Mouse (Mus musculus) left cerebral cortex, adult 9 months (tissue): ENCODE results near the gene Fmc1.
A peak's percentile ranks its signal among the peaks of the same experiment; 100 is the strongest.
"Not testable (repeated sequence)": the region's sequence is repeated elsewhere in the genome, so short reads cannot be mapped to it uniquely, and the experiment has no call there.

ENCODE experiments used
- DNase-seq, 2 experiments: peaks; one replicate each; pipeline ENCODE4 v3.0.0; 2022; ENCODE audit warnings: low spot score in 2 of 2

The Fmc1 gene

DNA sequence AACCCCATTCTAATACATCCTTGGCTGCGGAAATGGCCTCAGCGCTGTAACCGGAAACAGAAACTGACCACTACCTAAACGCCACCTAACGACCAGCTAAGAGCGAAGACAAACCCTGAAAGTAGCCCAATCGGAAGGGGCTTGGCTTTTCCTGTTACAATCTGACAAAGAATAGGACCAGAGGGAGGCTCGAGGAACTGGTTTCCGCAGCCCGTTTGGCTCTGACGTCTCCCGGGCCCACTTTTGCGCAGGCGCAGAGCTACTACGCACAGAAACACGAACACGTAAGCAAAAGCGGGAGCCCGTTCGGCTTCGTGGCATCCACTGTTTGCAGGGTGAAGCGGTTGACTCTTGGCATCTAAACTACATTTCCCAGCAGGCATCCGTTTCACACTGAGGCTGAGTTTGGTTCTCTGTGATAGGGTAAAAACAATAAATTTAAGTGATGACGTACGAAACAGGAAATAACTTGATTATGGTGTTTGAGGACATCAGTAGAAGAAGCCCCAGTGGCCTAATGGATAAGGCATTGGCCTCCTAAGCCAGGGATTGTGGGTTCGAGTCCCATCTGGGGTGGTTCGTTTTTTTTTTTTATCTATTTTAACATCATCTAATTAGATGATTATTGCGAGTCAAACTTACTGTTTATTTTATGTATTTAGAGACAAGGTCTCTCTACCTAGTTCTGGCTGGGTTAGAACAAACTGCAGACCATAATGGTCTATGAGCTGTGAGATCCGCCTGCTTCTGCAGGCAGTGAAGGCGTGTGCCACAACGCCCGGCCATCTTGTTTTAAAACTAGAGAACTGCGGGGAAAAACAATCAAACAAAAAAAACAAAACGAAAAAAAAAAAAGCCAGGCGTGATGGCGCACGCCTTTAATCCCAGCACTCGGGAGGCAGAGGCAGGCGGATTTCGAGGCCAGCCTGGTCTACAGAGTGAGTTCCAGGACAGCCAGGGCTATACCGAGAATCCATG is at the start of gene Fmc1:
Gene Fmc1 (plus strand): TSS at position 75 of the 978 bp plus-strand sequence.
- DNase-seq = peak; percentile 99

- DNase-seq = peak in 1 of 2 experiments; percentile 19
These were observed 40.8 kb upstream of the Fmc1 start for GRCm38 (mm10) chr6:38492550-38492949.

- no peak for DNase-seq
These were observed 37.7 kb upstream of the Fmc1 start for GRCm38 (mm10) chr6:38495641-38496040.

- DNase-seq = no peak
These were observed 21.2 kb upstream of the Fmc1 start for GRCm38 (mm10) chr6:38512096-38512495.

DNA sequence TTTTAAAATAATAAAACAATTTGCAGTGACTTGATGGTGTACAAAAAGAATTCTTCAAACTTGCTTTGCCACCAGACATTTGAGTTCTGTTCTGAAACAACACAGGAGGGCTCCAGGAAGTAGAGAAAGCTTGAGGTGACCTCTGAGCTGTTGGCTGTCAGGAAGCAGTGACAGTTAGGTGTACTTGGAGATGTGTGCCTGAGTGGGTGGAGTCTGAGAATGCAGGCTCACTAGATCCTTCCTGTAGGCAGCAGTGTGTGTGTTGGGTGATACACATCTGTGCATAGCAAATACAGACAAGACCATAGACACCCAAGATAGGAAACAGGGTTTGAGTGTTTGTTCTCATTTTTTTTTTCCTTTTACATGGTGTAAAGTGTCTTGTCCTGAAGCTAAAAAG is 20.5 kb upstream of the Fmc1 start:
- no peak for DNase-seq

DNA sequence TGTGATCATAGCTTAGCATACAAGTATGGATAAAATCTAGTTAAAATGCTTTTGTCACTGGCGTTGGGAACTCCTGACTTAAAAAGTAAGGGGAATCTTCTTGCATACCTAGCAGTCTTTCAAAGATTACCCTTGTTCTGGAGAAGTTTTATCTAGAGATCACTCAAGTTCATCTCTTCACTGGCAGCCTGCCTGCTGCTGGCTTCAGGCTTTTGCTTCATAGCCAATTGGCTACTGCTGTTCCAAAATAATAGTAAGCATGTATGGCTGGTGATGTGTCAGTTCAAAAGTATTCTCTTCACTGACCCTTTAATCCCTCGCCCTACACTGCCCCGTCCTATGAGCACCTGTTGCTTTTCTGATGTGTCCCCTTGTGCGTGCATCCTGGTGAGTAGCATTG is 18.1 kb upstream of the Fmc1 start:
- DNase-seq = no peak

DNA sequence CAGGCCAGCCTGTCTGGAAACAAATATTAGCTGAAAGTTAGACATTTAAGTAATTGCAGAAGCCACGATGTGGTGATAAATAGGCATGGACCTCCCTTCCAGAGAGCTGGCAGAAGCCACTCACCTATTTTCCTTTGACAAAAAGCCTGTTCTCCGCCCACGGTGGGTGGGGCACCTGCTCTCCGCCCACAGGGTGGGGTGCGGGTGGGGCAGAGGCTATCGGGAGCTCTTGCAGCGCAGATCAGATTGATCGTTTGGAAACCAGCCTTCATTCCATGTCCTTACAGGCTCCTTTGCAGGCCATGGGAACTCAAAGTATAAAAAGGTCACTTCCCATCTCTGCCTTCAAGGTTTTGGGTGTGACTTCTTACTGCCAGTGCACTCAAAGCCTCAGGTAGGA is 9.5 kb upstream of the Fmc1 start:
- no peak for DNase-seq

DNA sequence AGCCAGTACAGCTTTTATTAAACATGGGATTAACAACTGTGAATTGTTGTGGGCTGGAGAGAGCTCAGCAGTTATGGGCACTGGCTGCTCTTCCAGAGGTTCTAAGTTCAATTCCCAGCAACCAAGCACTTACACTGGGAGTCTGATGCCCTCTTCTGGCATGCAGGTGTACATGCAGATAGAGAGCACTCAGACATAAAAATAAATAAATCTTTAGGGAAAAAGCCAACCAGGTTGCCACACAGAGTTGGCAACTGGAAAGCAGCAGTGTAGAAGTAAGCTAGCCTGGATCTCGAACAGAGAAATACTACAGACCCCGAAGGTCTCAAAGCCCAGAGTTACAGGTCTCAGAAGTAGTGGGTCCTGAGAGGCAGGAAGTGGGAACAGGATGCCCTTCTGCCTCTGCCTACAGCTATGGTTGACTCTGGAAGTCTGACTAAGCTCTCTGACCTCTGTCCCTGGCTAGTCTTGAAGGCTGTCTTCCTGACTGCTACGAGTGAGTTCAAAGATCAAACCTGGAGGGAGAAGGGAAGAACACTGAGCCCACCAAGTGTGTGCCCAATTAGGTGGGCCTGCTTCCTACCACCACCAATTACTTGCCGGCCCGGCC is 2.0 kb upstream of the Fmc1 start:
- DNase-seq = no peak

- DNase-seq = no peak
These were observed 542 bp upstream of the Fmc1 start for GRCm38 (mm10) chr6:38532500-38533420.

DNA sequence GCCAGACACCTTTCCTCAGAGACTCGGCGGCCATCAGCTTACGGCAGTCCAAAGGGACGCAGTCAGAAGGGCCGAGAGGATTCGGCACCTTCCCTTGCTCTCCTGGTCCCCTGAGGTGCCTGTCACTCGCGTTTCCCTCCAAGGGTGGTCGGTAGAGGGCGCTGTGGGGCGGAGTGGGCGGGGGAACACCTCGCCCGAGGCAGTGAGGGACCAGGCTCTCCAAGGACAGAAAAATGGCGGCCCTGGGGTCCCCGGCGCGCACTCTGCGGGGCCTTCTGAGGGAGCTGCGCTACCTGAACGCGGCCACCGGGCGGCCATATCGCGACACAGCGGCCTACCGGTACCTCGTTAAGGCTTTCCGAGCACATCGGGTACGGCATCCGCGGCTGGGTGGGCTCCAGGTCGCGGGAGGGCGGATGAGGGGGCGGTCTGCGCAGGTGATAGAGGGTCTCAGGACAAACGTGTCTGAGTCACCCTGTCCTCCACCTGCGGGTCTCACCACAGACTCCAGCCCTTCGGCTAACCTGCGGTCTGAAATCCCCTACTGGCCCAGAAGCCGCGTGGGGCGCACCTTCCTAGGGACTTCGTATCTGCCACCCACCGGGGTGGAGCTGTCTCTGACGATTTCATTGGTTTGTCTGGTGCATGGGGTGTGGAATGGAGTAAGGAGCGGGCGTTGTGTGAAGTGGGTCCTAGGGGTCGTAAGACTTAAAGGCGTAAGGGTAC is 1.5 kb downstream of the Fmc1 start:
- peak; percentile 77 to 96 for DNase-seq

DNA sequence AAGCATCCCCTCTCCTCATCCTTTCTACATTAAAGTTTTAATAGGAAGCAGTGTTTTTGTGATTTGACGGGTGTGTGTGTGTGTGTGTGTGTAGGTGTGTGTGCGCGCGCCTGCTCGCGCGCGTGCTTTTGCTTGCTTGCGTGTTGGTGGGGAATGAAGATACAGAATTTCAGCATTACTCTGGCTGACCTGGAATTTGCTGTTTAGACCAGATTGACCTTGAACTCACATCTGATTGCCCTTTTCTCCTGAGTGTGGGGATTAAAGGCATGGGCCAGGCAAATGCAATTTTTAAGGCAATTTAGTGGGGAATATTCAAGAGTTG is 2.0 kb downstream of the Fmc1 start:
- no peak for DNase-seq

GRCm38 (mm10) chr6:38535788-38536187 is 2.5 kb downstream of the Fmc1 start:
- no peak for DNase-seq

- DNase-seq = not testable (repeated sequence)
These were observed 10.8 kb downstream of the Fmc1 start for GRCm38 (mm10) chr6:38544141-38544540.

- not testable (repeated sequence) for DNase-seq
These were observed 13.7 kb downstream of the Fmc1 start for GRCm38 (mm10) chr6:38547005-38547404.

DNA sequence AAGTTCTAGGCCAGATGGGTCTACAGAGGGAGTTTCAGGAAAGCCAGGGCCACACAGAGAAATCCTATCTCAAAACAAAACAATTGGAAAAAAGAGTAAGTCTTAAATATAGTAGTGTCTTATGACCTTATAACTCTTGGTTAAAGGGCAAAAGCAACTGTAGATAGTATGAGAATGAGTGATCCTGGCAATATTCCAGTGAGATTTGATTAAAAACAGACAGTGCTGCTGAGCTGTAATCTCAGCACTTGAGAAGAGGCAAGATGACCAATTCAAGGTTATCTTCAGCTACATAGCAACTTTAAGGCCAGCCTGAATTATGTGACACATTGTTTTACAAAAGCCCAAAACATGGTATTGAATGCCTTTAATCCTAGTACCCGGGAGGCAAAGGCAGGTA is 14.4 kb downstream of the Fmc1 start:
- no peak for DNase-seq

- DNase-seq = not testable (repeated sequence)
These were observed 15.3 kb downstream of the Fmc1 start for GRCm38 (mm10) chr6:38548595-38548994.

DNA sequence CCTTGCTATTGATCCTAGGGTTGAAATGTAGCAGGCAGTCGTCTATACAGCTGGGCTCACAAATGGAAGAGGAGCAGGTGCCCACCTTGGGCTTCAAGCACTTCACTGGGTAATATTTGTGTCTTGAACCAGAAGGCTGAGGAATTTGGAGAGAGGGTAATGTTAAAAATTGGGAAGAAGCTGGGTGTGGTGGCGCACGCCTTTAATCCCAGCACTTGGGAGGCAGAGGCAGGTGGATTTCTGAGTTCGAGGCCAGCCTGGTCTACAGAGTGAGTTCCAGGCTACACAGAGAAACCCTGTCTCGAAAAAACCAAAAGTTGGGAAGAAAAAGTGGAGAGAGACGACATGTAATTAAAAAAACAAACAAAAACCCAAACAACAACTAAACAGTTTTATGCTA is 16.5 kb downstream of the Fmc1 start:
- DNase-seq = not testable (repeated sequence)

DNA sequence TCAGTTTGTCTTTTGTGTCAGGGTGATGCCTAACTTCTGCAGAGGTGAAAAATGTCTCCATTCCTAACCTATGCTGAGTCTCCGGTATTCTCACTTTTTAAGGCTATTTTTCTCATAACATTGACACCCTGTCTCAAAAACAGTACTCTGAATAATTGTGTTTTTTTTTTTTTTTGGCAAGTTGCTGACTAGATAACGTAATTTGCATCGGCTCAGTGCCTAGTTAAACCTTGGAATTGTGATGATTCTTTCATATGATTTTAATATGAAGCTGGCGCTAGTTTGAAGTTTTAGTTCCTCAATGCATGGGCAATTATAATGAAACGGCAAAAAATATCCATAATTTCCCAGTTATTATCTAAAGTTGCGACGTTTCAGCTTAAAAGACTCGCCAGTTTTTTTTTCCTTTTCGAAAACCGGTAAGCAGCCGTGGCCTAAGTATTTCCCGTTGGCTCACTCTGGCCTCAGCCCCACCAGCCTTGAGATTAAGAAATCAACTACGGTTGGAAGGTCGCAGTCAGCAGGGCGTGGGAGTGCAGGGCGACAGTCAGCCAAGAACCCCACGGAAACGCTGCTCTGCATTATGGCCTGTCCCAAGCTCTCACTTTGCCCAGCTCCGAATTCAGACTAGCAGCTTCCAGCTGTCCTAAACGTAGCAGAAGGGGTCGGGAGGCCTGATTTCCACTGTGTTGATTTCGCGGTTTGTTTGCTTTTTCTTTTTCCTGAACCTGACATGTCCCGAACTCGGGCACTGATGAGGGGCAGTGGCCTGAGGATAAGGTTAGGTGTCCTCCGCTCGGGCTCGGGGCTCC is 17.2 kb downstream of the Fmc1 start:
- peak in 1 of 2 experiments; percentile 75 for DNase-seq

DNA sequence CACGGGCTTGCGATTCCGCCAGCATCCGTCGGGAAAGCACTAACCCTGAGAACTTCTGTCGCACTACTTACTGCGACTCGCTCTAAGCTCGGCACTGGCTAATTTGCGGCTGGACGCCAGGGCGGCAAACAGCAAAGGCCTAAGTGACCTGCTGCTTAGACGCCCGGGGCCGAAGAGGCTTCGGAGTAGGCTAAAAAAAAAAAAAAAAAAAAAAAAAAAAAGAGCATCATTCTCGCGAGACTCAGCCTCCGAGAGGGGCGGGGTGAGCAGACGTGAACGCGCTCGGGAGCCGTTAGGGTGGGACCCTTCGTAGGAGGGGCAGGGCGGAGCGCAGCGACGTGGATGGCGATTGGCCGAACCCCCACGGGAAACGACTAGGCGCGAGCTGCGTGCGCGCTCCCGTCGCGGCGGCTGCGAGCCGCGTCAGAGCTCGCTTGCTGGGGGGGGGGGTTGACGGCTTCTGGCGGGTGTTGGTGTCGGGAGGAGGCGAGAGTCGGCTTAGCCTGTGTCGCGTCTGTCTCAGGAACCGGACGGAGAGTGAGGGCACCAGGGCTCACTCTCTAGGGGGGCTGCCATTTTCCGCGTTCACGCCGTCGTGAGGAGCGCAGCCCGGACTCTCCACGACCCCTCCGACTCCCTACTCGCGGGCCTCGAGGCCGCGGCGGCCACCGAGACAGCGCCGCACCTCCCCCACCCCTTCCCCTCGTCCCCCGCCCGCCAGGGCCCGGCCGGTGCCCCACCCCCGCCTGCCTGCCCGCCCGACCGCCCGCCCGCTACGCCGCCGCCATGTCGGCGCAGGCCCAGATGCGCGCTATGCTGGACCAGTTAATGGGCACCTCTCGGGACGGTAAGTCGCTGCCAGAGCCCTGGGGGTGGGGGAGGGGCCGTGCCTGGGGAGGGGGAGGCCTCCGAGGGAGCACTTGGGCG is 18.0 kb downstream of the Fmc1 start, which contains the start of gene Luc7l2:
Gene Luc7l2 (plus strand): TSS at position 273 of the 927 bp plus-strand sequence.
- DNase-seq = peak; percentile 90 to 95
